Mouse (Mus musculus): ENCODE measurements around the gene Kif5a. TPM values are rescaled to one million over a fixed set of nuclear protein-coding genes. Genes with fewer than 3 reads are reported as not detected.

Gene Kif5a
- total and polyA plus RNA-seq, 3 experiments: 0.11 to 0.22 TPM; not detected in 1

- TF ChIP-seq GATA2 (IDR thresholded peaks at IDR 0.05; ENCODE audit: borderline replicate concordance, low read depth, low read length): no peak
- no peak for TF ChIP-seq GATA1 (IDR thresholded peaks at IDR 0.05; ENCODE audit: borderline replicate concordance, low read length)
- TF ChIP-seq POLR2AphosphoS5 (IDR thresholded peaks at IDR 0.05; ENCODE audit: insufficient replicate concordance, low read depth, low read length): no peak
- TF ChIP-seq CTCF (IDR thresholded peaks at IDR 0.05; ENCODE audit: low read depth, low read length): no peak
- TF ChIP-seq TAL1 (conservative IDR thresholded peaks at IDR 0.05; ENCODE audit: low read depth, low read length): no peak
- no peak for DNase-seq (ENCODE audit: low spot score)
- ATAC-seq (ENCODE audit: extremely low read depth, insufficient number of reproducible peaks, low FRiP score, poor library complexity, severe bottlenecking): no peak
- Histone ChIP-seq H3K36me3 (replicated peaks) (peaks cover 66% of the 10 kb centered on the region), H3K4me3 (ENCODE audit: low read depth, low read length) (peak overlapping the region; percentile 81; the same call in 1 of the 2 replicates), H3K27me3 (ENCODE audit: insufficient read depth, low read length) (no peaks in the 10 kb centered on the region), H3K9me3 (replicated peaks) (no peaks in the 10 kb centered on the region), H3K4me1 (ENCODE audit: insufficient read depth, low read depth, low read length) (peaks cover 74% of the 10 kb centered on the region)
Observed at GRCm38 (mm10) chr10:127286194-127286593, 23.0 kb upstream of the Kif5a start.

GRCm38 (mm10) chr10:127285644-127286043 lies 22.5 kb upstream of the Kif5a start:
- no peak for TF ChIP-seq GATA1 (IDR thresholded peaks at IDR 0.05; ENCODE audit: borderline replicate concordance, low read length)
- no peak for TF ChIP-seq POLR2AphosphoS5 (IDR thresholded peaks at IDR 0.05; ENCODE audit: insufficient replicate concordance, low read depth, low read length)
- no peak for TF ChIP-seq TAL1 (conservative IDR thresholded peaks at IDR 0.05; ENCODE audit: low read depth, low read length)
- TF ChIP-seq GATA2 (IDR thresholded peaks at IDR 0.05; ENCODE audit: borderline replicate concordance, low read depth, low read length): no peak
- no peak for TF ChIP-seq CTCF (IDR thresholded peaks at IDR 0.05; ENCODE audit: low read depth, low read length)
- H3K4me1 ChIP-seq (ENCODE audit: insufficient read depth, low read depth, low read length): peaks cover 74% of the 10 kb centered on the region
- H3K9me3 ChIP-seq (replicated peaks): no peaks in the 10 kb centered on the region
- peaks cover 70% of the 10 kb centered on the region for H3K36me3 ChIP-seq (replicated peaks)
- no peaks in the 10 kb centered on the region for H3K27me3 ChIP-seq (ENCODE audit: insufficient read depth, low read length)
- ATAC-seq (ENCODE audit: extremely low read depth, insufficient number of reproducible peaks, low FRiP score, poor library complexity, severe bottlenecking) (no peak), DNase-seq (ENCODE audit: low spot score) (no peak)
- H3K4me3 ChIP-seq (ENCODE audit: low read depth, low read length): peak overlapping the region; percentile 81; the same call in 1 of the 2 replicates

DNA sequence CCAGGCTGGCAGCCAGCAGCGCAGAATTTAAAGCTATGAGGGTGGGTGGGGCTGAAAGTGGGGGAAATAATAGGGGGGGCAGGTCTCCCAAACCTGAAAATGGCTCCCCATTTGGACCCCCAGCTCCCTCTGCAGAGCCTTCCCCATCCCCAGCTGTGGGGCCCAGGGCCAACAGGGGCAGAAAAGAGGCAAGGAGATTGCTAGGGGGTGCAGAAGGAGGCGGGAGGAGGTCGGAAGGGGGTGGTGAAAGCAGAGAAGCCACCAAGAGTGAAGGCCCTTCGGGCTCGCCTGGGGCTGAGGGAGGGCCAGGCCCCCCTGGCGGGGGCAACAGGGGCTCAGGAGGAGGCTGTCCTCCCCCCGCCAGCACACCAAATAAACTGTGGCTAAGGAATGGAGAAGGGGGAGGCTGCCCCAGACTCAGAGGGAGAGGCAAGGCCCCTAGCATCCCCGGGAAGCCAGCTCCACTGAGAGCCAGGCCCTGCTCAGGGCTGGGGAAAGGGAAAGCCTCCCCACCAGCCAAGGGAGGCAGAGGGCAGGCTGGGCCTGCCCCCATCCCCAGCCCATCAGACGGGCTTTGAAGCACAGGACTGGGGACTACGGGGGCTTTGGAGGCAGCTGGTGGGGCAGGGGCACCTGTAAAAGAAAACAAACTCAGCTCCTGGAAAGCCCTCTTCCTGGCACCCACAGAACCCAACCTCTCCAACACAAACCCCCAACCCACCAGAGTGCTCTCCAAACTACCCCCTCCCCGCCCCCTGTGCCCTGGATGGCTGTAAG lies 21.8 kb upstream of the Kif5a start:
- H3K4me3 ChIP-seq (ENCODE audit: low read depth, low read length): peak overlapping the region; percentile 81; the same call in 1 of the 2 replicates
- no peaks in the 10 kb centered on the region for H3K9me3 ChIP-seq (replicated peaks)
- DNase-seq (ENCODE audit: low spot score) (no peak), ATAC-seq (ENCODE audit: extremely low read depth, insufficient number of reproducible peaks, low FRiP score, poor library complexity, severe bottlenecking) (no peak)
- H3K36me3 ChIP-seq (replicated peaks): peaks cover 77% of the 10 kb centered on the region
- no peak for TF ChIP-seq GATA1 (IDR thresholded peaks at IDR 0.05; ENCODE audit: borderline replicate concordance, low read length)
- TF ChIP-seq POLR2AphosphoS5 (IDR thresholded peaks at IDR 0.05; ENCODE audit: insufficient replicate concordance, low read depth, low read length): no peak
- TF ChIP-seq TAL1 (conservative IDR thresholded peaks at IDR 0.05; ENCODE audit: low read depth, low read length): no peak
- TF ChIP-seq GATA2 (IDR thresholded peaks at IDR 0.05; ENCODE audit: borderline replicate concordance, low read depth, low read length): no peak
- TF ChIP-seq CTCF (IDR thresholded peaks at IDR 0.05; ENCODE audit: low read depth, low read length): no peak
- no peaks in the 10 kb centered on the region for H3K27me3 ChIP-seq (ENCODE audit: insufficient read depth, low read length)
- H3K4me1 ChIP-seq (ENCODE audit: insufficient read depth, low read depth, low read length): peaks cover 71% of the 10 kb centered on the region

DNA sequence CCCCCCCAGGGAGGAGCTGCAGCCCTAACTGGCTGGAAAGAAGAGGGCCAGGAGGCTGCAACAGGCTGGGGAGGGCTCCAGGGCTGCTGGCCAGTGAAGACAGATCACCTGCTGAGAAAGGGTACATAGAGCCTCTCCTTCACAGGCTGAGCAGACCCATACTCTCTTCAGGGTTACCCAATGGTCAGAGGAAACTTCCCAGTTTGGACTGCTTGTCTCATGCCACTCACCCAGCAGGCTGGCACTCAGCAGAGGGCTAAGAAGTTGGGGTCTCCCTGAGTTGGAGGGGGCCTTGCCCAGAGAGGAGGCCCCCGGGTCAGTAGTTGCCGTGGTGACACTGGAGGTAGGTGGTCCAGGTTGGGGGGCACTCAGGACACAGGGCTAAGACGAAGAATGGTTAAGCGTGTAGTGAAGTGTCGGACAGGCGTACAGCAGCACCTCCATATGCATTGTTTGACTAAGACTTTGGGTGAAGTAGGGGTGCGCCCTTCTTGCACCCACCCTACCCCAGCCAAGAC lies 21.0 kb upstream of the Kif5a start:
- Histone ChIP-seq H3K4me1 (ENCODE audit: insufficient read depth, low read depth, low read length) (peaks cover 64% of the 10 kb centered on the region), H3K4me3 (ENCODE audit: low read depth, low read length) (no peak overlapping the region), H3K9me3 (replicated peaks) (peaks cover 2% of the 10 kb centered on the region; the same call in 1 of the 2 replicates), H3K36me3 (replicated peaks) (peaks cover 85% of the 10 kb centered on the region), H3K27me3 (ENCODE audit: insufficient read depth, low read length) (no peaks in the 10 kb centered on the region)
- TF ChIP-seq CTCF (IDR thresholded peaks at IDR 0.05; ENCODE audit: low read depth, low read length) (no peak), GATA2 (IDR thresholded peaks at IDR 0.05; ENCODE audit: borderline replicate concordance, low read depth, low read length) (no peak), TAL1 (conservative IDR thresholded peaks at IDR 0.05; ENCODE audit: low read depth, low read length) (no peak), POLR2AphosphoS5 (IDR thresholded peaks at IDR 0.05; ENCODE audit: insufficient replicate concordance, low read depth, low read length) (no peak), GATA1 (IDR thresholded peaks at IDR 0.05; ENCODE audit: borderline replicate concordance, low read length) (no peak)
- ATAC-seq (ENCODE audit: extremely low read depth, insufficient number of reproducible peaks, low FRiP score, poor library complexity, severe bottlenecking) (no peak), DNase-seq (ENCODE audit: low spot score) (no peak)

GRCm38 (mm10) chr10:127282620-127283215 lies 19.6 kb upstream of the Kif5a start:
- Histone ChIP-seq H3K27me3 (ENCODE audit: insufficient read depth, low read length) (no peaks in the 10 kb centered on the region), H3K4me3 (ENCODE audit: low read depth, low read length) (no peak overlapping the region), H3K9me3 (replicated peaks) (peaks cover 2% of the 10 kb centered on the region; the same call in 1 of the 2 replicates), H3K36me3 (replicated peaks) (peaks cover 99% of the 10 kb centered on the region), H3K4me1 (ENCODE audit: insufficient read depth, low read depth, low read length) (peaks cover 60% of the 10 kb centered on the region)
- TF ChIP-seq CTCF (IDR thresholded peaks at IDR 0.05; ENCODE audit: low read depth, low read length): no peak
- no peak for TF ChIP-seq GATA2 (IDR thresholded peaks at IDR 0.05; ENCODE audit: borderline replicate concordance, low read depth, low read length)
- no peak for TF ChIP-seq TAL1 (conservative IDR thresholded peaks at IDR 0.05; ENCODE audit: low read depth, low read length)
- no peak for TF ChIP-seq GATA1 (IDR thresholded peaks at IDR 0.05; ENCODE audit: borderline replicate concordance, low read length)
- TF ChIP-seq POLR2AphosphoS5 (IDR thresholded peaks at IDR 0.05; ENCODE audit: insufficient replicate concordance, low read depth, low read length): no peak
- no peak for ATAC-seq (ENCODE audit: extremely low read depth, insufficient number of reproducible peaks, low FRiP score, poor library complexity, severe bottlenecking)
- DNase-seq (ENCODE audit: low spot score): no peak

- Histone ChIP-seq H3K4me1 (ENCODE audit: insufficient read depth, low read depth, low read length) (peaks cover 46% of the 10 kb centered on the region), H3K27me3 (ENCODE audit: insufficient read depth, low read length) (no peaks in the 10 kb centered on the region), H3K4me3 (ENCODE audit: low read depth, low read length) (no peak overlapping the region), H3K36me3 (replicated peaks) (peaks cover 100% of the 10 kb centered on the region), H3K9me3 (replicated peaks) (peaks cover 2% of the 10 kb centered on the region; the same call in 1 of the 2 replicates)
- DNase-seq (ENCODE audit: low spot score): no peak
- ATAC-seq (ENCODE audit: extremely low read depth, insufficient number of reproducible peaks, low FRiP score, poor library complexity, severe bottlenecking): no peak
- TF ChIP-seq POLR2AphosphoS5 (IDR thresholded peaks at IDR 0.05; ENCODE audit: insufficient replicate concordance, low read depth, low read length) (no peak; the same call in 1 of the 2 replicates), TAL1 (conservative IDR thresholded peaks at IDR 0.05; ENCODE audit: low read depth, low read length) (no peak), GATA2 (IDR thresholded peaks at IDR 0.05; ENCODE audit: borderline replicate concordance, low read depth, low read length) (no peak), GATA1 (IDR thresholded peaks at IDR 0.05; ENCODE audit: borderline replicate concordance, low read length) (no peak), CTCF (IDR thresholded peaks at IDR 0.05; ENCODE audit: low read depth, low read length) (no peak)
Observed at GRCm38 (mm10) chr10:127281316-127281715, 18.2 kb upstream of the Kif5a start.
